Mouse (Mus musculus) midbrain, embryonic 10.5 days (tissue): ENCODE results near the gene Amot. TPM values are rescaled to one million over a fixed set of nuclear protein-coding genes. Genes with fewer than 3 reads are reported as not detected.

Source experiments
- DNase-seq: peaks from one replicate; pipeline ENCODE4 v3.0.0-alpha.2; 2017; ENCODE audit warnings: low spot score
- H3K27ac ChIP-seq: fragments of 300-500 bp; sonication (generic); replicated peaks from 2 replicates; pipeline ENCODE4 v1.5.1; 2016; ENCODE audit warnings: mild to moderate bottlenecking
- H3K27me3 ChIP-seq: fragments of 300-500 bp; sonication (generic); 2 replicates; pipeline ENCODE4 v1.6.1; 2016; ENCODE audit warnings: low read depth, mild to moderate bottlenecking; ENCODE audit not compliant: poor library complexity, severe bottlenecking
- H3K36me3 ChIP-seq: fragments of 300-500 bp; sonication (generic); 2 replicates; pipeline ENCODE4 v1.6.1; 2016; ENCODE audit warnings: mild to moderate bottlenecking, moderate library complexity
- H3K4me1 ChIP-seq: fragments of 300-500 bp; sonication (generic); 2 replicates; pipeline ENCODE4 v1.6.1; 2016
- H3K4me3 ChIP-seq: fragments of 300-500 bp; sonication (generic); 2 replicates; pipeline ENCODE4 v1.5.1; 2016; ENCODE audit warnings: mild to moderate bottlenecking, moderate library complexity
- H3K9me3 ChIP-seq: fragments of 300-500 bp; sonication (generic); replicated peaks from 2 replicates; pipeline ENCODE4 v1.6.1; 2016; ENCODE audit warnings: mild to moderate bottlenecking
- WGBS: fragments of 180-500 bp; shearing (Covaris S2); methylation state at CpG from one replicate; pipeline ENCODE4 v1.1.7; 2016; 5-methylcytosine and 5-hydroxymethylcytosine counted together
- polyA plus RNA-seq: library from polyadenylated mRNA; unstranded; fragments of >200 nt; fragmentation: Nextera tagmentation; extraction: Ambion mirVana; gene quantifications from 2 replicates; pipeline ENCODE4 v1.2.1, GENCODE M21; 2016

The Amot gene
- polyA plus RNA-seq, 1 experiment from 2014 or later: 12.9 TPM

DNA sequence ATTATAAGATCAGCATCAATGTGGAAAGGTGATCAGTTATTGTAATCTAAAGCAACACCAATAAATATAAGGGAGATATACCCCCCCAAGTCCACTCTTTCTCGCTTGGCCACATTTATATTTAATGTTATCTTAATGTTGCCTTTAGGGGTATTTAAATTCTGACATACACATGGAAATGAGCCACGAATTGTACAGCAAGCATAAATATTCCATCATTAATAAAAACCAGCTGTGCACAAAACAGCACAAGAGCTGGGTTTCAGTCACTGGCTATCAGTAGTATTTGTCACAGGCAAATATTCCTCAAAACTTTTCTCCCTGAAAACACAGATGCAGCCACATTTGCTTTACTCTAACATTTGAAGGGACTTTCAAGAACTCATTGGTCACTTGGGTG lies 5.9 kb downstream of the Amot start:
- DNase-seq: no peak

DNA sequence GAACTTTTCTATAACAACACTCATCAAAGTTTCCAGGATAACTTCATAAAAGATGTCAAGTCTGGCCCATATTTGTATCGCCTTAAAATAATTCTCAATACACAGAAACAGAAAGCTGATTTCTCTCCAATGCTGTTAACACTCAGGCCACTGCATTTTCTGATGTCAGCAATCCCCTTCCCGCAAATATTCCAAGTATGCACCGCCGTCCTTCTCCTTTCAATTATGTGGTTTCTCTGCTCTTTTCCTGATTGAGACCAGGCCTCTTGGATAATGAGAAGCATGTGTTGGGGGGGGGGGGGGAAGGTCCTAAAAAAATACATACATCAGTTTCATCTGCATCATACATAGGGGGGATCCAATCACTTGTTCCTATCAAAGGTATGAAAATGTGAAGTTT lies 6.3 kb downstream of the Amot start:
- Histone ChIP-seq H3K36me3 (no peaks in the 10 kb centered on the region), H3K4me3 (no peak overlapping the region), H3K4me1 (peaks cover 17% of the 10 kb centered on the region), H3K9me3 (no peaks in the 10 kb centered on the region), H3K27me3 (peaks cover 79% of the 10 kb centered on the region), H3K27ac (no peak overlapping the region)
- DNase-seq: no peak
- 80% methylated on average over 4 of the region's 4 CpGs for WGBS

More for the DNA sequence above, 5.9 kb downstream of the Amot start:
- peaks cover 19% of the 10 kb centered on the region for H3K4me1 ChIP-seq
- no peak overlapping the region for H3K4me3 ChIP-seq
- no peak overlapping the region for H3K27ac ChIP-seq
- no peaks in the 10 kb centered on the region for H3K36me3 ChIP-seq
- peaks cover 80% of the 10 kb centered on the region for H3K27me3 ChIP-seq
- H3K9me3 ChIP-seq: no peaks in the 10 kb centered on the region
- WGBS: 83% methylated on average over 2 of the region's 2 CpGs

DNA sequence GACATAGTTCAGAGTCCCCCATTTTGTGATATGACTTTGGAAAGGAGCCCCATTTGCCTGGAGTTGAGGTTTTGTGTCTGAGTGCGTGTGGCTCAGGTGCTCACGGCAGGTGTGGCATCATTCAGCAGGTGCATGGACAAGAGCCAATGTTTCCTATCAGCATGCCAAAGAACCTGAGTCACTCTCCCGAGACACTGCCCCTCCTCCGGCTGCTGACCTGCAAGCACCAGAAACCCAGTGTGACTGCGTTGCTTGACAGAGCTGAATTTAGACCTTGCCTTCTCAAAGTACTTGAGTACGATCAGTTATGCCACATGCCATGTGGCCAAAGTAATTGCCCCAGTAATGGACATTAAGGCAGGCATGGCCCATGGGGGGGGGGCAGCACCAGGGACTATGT lies 7.5 kb downstream of the Amot start:
- 91% methylated on average over 6 of the region's 6 CpGs for WGBS
- no peak overlapping the region for H3K4me3 ChIP-seq
- H3K9me3 ChIP-seq: no peaks in the 10 kb centered on the region
- H3K4me1 ChIP-seq: peaks cover 12% of the 10 kb centered on the region
- no peak overlapping the region for H3K27ac ChIP-seq
- peaks cover 70% of the 10 kb centered on the region for H3K27me3 ChIP-seq
- no peaks in the 10 kb centered on the region for H3K36me3 ChIP-seq
- no peak for DNase-seq

DNA sequence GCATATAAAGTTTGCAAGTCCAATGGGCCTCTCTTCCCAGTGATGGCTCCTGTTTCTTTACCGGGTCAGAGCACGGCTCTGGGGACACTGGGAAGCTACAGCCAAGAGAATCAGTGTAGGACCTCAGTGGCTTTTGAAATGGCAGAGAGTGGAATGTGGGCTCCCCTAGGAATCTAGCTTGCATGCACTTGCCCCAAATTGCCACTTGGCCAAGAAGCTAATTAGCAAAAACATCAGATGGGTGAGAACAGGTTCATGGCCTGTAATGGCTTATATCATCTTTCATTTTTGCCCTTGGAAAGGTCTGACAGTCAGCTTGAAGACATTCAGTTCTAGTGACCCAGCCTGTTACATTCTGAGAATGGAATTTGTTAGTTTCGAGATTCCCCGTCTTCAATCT lies 9.6 kb downstream of the Amot start:
- Histone ChIP-seq H3K27me3 (peaks cover 66% of the 10 kb centered on the region), H3K36me3 (no peaks in the 10 kb centered on the region), H3K4me3 (no peak overlapping the region), H3K4me1 (no peaks in the 10 kb centered on the region), H3K9me3 (no peaks in the 10 kb centered on the region), H3K27ac (no peak overlapping the region)
- 89% methylated on average over 4 of the region's 4 CpGs for WGBS
- DNase-seq: no peak

DNA sequence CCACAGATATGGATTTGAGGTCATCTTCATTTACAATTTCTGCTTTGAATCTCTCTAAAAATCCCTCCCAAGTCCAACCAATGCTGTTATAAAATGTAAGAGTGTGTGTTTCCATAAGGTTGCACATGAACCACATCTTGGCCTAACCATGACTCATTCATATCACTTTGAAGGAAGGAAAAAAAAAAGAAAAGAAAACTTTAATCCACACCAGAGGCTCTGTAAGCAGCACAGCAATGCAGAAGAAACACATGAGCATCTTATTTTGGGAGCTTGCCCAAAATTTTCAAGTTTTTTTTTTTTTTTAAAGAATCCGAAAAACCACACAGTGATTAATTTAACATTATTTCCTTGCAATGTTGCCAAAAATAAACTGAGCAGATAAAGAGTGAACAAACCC lies 14.2 kb downstream of the Amot start:
- DNase-seq: no peak
- WGBS: 94% methylated on average over 1 of the region's 1 CpGs
- Histone ChIP-seq H3K4me3 (no peak overlapping the region), H3K27me3 (peaks cover 36% of the 10 kb centered on the region), H3K27ac (no peak overlapping the region), H3K36me3 (peaks cover 11% of the 10 kb centered on the region; the same call in 1 of the 2 replicates), H3K4me1 (no peaks in the 10 kb centered on the region), H3K9me3 (no peaks in the 10 kb centered on the region)

DNA sequence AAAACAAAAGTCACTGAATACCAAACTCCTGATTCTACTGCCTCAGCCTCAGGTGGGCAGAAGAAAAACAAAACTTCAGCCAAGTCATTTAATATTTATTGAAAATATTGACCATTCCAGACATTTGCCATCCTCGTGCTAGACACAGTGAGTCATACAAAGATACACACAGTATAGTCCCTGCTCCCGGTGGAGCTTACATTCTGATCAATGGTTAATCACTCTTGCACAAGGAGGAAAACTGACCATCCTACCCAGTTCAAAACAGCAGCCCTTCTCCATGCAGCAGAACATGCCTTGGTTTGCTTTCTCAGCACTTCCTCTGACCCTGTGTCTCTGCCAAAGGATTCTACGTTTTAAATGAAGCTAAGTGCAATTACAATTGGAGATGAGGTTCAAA lies 14.6 kb downstream of the Amot start:
- H3K9me3 ChIP-seq: no peaks in the 10 kb centered on the region
- DNase-seq: no peak
- H3K27ac ChIP-seq: no peak overlapping the region
- peaks cover 11% of the 10 kb centered on the region; the same call in 1 of the 2 replicates for H3K36me3 ChIP-seq
- no peaks in the 10 kb centered on the region for H3K4me1 ChIP-seq
- 82% methylated on average over 3 of the region's 3 CpGs for WGBS
- H3K4me3 ChIP-seq: no peak overlapping the region
- peaks cover 33% of the 10 kb centered on the region for H3K27me3 ChIP-seq

DNA sequence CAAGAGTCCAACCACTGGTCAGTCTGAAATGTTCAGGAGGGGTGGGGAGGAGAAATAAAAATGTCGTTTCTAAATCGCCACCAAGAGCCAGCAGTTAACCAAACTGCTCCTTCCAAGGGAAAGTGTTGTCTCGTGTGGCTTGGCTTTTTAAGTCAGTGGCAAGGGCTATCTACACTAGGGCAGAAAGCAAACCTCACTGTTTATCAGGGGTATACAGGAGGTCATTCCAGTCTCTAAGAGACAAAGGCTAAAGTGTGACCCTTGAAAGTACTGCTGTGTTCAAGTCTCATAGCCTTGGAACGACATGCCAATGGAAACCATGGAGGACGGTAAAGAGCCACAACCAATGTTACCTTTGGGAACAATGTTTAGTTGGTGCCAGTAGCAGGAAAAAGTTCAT lies 15.0 kb downstream of the Amot start:
- peaks cover 11% of the 10 kb centered on the region; the same call in 1 of the 2 replicates for H3K36me3 ChIP-seq
- peaks cover 31% of the 10 kb centered on the region for H3K27me3 ChIP-seq
- no peaks in the 10 kb centered on the region for H3K9me3 ChIP-seq
- no peak overlapping the region for H3K27ac ChIP-seq
- no peak for DNase-seq
- WGBS: 81% methylated on average over 5 of the region's 5 CpGs
- no peak overlapping the region for H3K4me3 ChIP-seq
- no peaks in the 10 kb centered on the region for H3K4me1 ChIP-seq

DNA sequence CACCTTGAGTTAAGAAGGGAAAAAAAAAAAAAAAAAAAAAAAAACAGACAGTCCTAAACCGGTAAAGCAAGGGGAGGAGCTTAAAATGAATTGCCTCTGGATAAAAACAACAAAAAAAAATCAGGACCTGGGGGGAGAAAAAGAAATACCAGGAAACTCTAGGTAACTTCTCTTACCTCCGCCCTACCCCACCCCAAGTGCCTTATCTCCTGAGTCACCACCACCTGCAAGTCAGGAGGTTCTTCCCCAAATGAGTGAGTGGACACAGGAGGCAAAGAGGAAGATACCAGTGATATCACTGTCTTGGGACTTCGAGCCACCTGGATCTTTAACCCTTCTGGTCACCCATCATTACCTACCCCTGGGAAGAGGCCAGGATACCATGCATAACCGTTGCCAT lies 19.5 kb downstream of the Amot start:
- 75% methylated on average over 4 of the region's 4 CpGs for WGBS

DNA sequence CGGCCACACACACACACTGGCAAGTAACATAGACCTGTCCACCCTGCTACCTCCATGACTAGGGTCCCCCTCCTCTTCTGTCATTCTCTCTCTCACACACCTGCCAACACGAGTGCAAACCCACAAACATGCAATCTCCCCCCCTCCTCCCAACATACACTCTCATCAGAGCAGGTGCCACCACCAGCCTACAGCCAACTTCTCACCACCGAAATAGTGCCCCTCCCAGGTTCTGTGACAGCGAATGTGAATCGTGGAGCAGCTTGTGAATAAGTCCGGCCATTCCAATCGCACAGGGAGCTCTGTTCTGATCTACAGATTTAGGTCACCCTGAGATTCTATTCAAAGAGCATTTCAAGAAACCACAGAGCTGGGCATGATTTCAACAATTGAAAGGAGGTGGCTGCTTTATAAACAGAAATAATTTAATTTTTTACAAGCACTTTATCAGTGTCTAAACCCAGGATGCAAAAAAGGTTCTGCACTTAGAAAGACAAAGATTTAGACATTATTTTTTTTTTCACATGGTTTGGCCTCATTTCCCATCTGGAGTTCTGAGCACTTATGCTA lies 21.4 kb downstream of the Amot start:
- Histone ChIP-seq H3K36me3 (peaks cover 11% of the 10 kb centered on the region; the same call in 1 of the 2 replicates), H3K27ac (no peak overlapping the region), H3K9me3 (no peaks in the 10 kb centered on the region), H3K4me1 (no peaks in the 10 kb centered on the region), H3K4me3 (no peak overlapping the region), H3K27me3 (peaks cover 19% of the 10 kb centered on the region)
- 91% methylated on average over 7 of the region's 7 CpGs for WGBS
- no peak for DNase-seq

More for the DNA sequence above, 19.5 kb downstream of the Amot start:
- peaks cover 17% of the 10 kb centered on the region for H3K27me3 ChIP-seq
- H3K27ac ChIP-seq: no peak overlapping the region
- no peaks in the 10 kb centered on the region for H3K9me3 ChIP-seq
- DNase-seq: no peak
- H3K36me3 ChIP-seq: peaks cover 11% of the 10 kb centered on the region; the same call in 1 of the 2 replicates
- H3K4me3 ChIP-seq: no peak overlapping the region
- no peaks in the 10 kb centered on the region for H3K4me1 ChIP-seq

DNA sequence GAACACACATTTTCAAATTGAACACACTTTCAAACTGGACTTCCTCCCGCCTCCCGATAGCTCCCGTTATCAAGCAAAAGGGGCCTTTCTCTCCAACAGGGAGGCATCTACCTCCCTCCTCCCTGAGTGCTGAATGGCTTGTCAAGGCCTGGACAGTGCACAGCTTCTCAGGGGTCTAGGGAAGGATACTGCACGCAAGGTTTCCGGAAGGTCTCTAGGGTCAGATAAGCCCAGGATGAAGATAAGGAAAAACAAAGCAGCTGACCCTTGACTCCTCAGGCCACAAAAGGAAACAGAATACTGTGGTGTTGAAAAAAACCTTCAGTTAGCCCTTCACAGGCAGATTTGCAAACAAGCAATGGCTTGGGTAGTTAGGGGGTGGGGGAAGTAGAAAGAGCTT lies 22.6 kb downstream of the Amot start:
- peaks cover 9% of the 10 kb centered on the region; the same call in 1 of the 2 replicates for H3K36me3 ChIP-seq
- no peak overlapping the region for H3K4me3 ChIP-seq
- H3K9me3 ChIP-seq: no peaks in the 10 kb centered on the region
- H3K27ac ChIP-seq: no peak overlapping the region
- no peaks in the 10 kb centered on the region for H3K4me1 ChIP-seq
- DNase-seq: no peak
- WGBS: 73% methylated on average over 5 of the region's 5 CpGs
- H3K27me3 ChIP-seq: peaks cover 31% of the 10 kb centered on the region

DNA sequence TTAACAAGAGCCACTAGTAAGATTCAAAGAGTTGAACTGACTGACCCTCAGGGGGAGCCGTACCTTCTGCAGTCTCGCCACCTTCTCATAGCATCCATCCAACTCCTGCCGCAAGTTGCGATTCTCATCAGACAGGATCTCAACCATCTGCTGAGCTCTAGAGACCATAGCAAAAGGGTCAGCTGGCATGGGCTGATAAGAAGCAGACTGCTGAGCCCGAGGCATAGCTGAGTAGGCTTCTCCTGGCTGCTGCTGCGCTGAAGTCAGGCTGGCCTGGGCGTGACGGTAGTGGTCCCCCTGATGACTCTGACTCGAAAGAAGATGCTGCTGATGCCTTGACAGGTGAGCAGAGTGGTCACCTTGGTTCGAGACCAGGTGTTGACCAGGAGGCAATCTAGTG lies 25.0 kb downstream of the Amot start:
- WGBS: 86% methylated on average over 10 of the region's 10 CpGs
- H3K4me1 ChIP-seq: no peaks in the 10 kb centered on the region

DNA sequence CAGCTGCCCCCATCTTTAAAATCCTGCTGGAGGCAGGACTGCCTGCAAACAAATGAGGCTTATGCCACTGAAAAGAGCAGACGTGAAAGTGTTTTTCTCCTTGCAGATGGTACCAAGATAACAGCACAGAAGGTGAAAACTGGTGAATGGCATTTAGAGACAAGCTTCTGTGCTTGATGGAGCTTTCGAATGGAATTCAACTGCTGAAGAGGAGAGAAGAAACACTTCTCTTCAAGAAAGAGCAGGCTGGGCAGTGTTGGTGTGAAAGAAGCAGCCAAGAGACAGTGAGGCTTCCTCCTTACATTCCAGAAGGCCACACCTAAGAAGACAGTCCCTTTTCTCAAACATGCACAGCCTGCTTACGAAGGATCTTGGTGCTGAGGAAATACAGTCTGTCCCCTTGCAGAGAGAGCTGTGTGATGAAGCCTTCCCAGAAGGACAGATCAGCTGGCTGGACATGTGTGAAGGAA lies 27.2 kb downstream of the Amot start:
- H3K27ac ChIP-seq: no peak overlapping the region
- DNase-seq: no peak
- H3K9me3 ChIP-seq: no peaks in the 10 kb centered on the region
- no peak overlapping the region for H3K4me3 ChIP-seq
- H3K36me3 ChIP-seq: peaks cover 7% of the 10 kb centered on the region; the same call in 1 of the 2 replicates
- 78% methylated on average over 3 of the region's 3 CpGs for WGBS
- H3K4me1 ChIP-seq: no peaks in the 10 kb centered on the region
- H3K27me3 ChIP-seq: peaks cover 60% of the 10 kb centered on the region

More for the DNA sequence above, 25.0 kb downstream of the Amot start:
- H3K4me3 ChIP-seq: no peak overlapping the region
- H3K9me3 ChIP-seq: no peaks in the 10 kb centered on the region
- no peak overlapping the region for H3K27ac ChIP-seq
- H3K27me3 ChIP-seq: peaks cover 48% of the 10 kb centered on the region
- H3K36me3 ChIP-seq: peaks cover 7% of the 10 kb centered on the region; the same call in 1 of the 2 replicates
- no peak for DNase-seq

DNA sequence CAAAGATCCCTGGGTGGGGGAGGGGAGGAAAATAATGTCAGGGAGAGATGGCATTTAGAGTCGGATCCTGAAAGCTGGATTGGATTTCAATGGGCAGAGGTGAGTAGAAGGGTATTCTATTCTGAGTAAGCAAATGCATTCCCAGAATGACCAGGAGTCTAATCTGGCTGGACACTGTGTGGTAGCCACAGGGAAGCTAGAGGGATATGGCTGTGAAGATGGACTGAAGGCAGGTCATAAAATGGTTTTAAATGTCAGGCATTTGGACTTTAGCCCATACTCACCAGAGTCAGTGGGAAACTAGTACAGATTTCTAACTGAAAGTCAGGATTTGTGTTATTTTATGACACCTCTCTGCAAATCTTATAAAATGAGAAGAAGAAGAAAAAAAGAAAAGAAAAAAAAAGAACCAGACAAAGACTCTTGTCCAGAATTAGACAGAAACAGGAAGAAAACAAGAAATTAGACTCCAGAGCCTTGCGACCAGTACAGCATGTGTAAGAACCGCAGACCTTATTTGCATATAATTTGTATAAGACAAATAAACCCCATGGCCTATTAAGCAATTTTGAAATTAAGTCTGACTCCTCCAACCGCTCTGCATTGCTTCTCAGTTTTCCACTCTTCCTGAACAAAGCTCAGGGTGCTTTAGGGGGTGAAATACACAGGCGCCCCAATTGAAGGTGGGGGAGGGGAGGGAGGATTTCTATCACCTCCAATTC lies 27.8 kb downstream of the Amot start:
- H3K4me3 ChIP-seq: no peak overlapping the region
- 82% methylated on average over 5 of the region's 5 CpGs for WGBS
- H3K27me3 ChIP-seq: peaks cover 60% of the 10 kb centered on the region
- H3K27ac ChIP-seq: no peak overlapping the region
- H3K4me1 ChIP-seq: no peaks in the 10 kb centered on the region
- H3K9me3 ChIP-seq: no peaks in the 10 kb centered on the region
- no peak for DNase-seq
- H3K36me3 ChIP-seq: peaks cover 7% of the 10 kb centered on the region; the same call in 1 of the 2 replicates
